Mouse (Mus musculus): ENCODE data around the gene Nop9.
A peak's percentile ranks its signal among the peaks of the same experiment; 100 is the strongest.

Gene Nop9

GRCm38 (mm10) chr14:55745180-55745860, at the start of gene Nop9, which contains the start of gene Dhrs1:
Nop9 (plus strand) TSS chr14:55745693.
Dhrs1 (minus strand) TSS chr14:55745690.
- DNase-seq: peak; percentile 88 to 91

- no peak for DNase-seq
Measured at GRCm38 (mm10) chr14:55697226-55697625, 48.3 kb upstream of the Nop9 start.

GRCm38 (mm10) chr14:55701131-55701530, 44.4 kb upstream of the Nop9 start:
- DNase-seq: no peak

GRCm38 (mm10) chr14:55702761-55703160, 42.7 kb upstream of the Nop9 start:
- DNase-seq: no peak

- DNase-seq: no peak
Measured at GRCm38 (mm10) chr14:55706051-55706600, 39.4 kb upstream of the Nop9 start.

- no peak for DNase-seq
Measured at GRCm38 (mm10) chr14:55707397-55707796, 38.1 kb upstream of the Nop9 start.

- DNase-seq: no peak
Measured at GRCm38 (mm10) chr14:55709509-55709908, 36.0 kb upstream of the Nop9 start.

- no peak for DNase-seq
Measured at GRCm38 (mm10) chr14:55711786-55712185, 33.7 kb upstream of the Nop9 start.

- no peak for DNase-seq
Measured at GRCm38 (mm10) chr14:55713007-55713728, 32.3 kb upstream of the Nop9 start.

GRCm38 (mm10) chr14:55713729-55714122, 31.8 kb upstream of the Nop9 start, which contains the start of gene Tgm1:
Tgm1 (minus strand) TSS chr14:55713926.
- no peak for DNase-seq

GRCm38 (mm10) chr14:55714893-55715292, 30.6 kb upstream of the Nop9 start:
- DNase-seq: no peak

GRCm38 (mm10) chr14:55716271-55716670, 29.2 kb upstream of the Nop9 start:
- DNase-seq: no peak

- no peak for DNase-seq
Measured at GRCm38 (mm10) chr14:55716884-55717283, 28.6 kb upstream of the Nop9 start.

- no peak for DNase-seq
Measured at GRCm38 (mm10) chr14:55719737-55720136, 25.8 kb upstream of the Nop9 start.

GRCm38 (mm10) chr14:55720666-55721065, 24.8 kb upstream of the Nop9 start:
- no peak for DNase-seq

- DNase-seq: peak; percentile 18 to 40
Measured at GRCm38 (mm10) chr14:55721076-55721475, 24.4 kb upstream of the Nop9 start.

GRCm38 (mm10) chr14:55721700-55722437, 23.6 kb upstream of the Nop9 start, which contains the start of gene Rabggta:
Rabggta (minus strand) TSS chr14:55722263.
- DNase-seq: peak; percentile 96 to 97

- DNase-seq: no peak
Measured at GRCm38 (mm10) chr14:55722438-55722945, 23.0 kb upstream of the Nop9 start.

GRCm38 (mm10) chr14:55723433-55723832, 22.1 kb upstream of the Nop9 start:
- no peak for DNase-seq

- no peak for DNase-seq
Measured at GRCm38 (mm10) chr14:55724411-55724871, 21.1 kb upstream of the Nop9 start.

- DNase-seq: no peak
Measured at GRCm38 (mm10) chr14:55726261-55726660, 19.2 kb upstream of the Nop9 start.

GRCm38 (mm10) chr14:55727889-55728685, 17.4 kb upstream of the Nop9 start:
- DNase-seq: no peak

All from cerebellum, postnatal 14 days (tissue).